Mouse (Mus musculus): ENCODE data around the gene Cdc42ep1. TPM values are rescaled to one million over a fixed set of nuclear protein-coding genes. Genes with fewer than 3 reads are reported as not detected.

Cdc42ep1 gene
- polyA plus RNA-seq, 2 experiments from 2014 or later: not detected

DNA sequence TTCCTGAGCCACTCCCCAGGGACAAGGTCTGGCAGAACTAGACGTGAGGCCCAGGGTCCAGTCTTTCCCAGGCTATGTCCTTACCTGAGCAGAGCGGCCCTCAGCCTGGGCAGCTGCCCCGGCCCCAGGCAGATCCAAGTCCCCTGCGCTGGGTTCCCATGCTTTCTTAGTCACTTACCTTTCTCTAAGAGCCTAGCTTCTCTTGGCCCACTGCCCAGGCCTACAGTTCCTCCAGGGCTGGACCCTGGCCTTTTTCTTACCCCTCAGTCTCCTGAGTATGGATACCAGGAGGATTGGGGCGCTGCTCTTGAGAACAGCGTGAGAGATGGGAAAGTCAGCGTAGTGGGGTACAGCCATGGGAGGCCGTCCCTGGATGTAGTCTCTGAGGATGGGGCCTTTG is 38.0 kb downstream of the Cdc42ep1 start:
- no peak for ATAC-seq

DNA sequence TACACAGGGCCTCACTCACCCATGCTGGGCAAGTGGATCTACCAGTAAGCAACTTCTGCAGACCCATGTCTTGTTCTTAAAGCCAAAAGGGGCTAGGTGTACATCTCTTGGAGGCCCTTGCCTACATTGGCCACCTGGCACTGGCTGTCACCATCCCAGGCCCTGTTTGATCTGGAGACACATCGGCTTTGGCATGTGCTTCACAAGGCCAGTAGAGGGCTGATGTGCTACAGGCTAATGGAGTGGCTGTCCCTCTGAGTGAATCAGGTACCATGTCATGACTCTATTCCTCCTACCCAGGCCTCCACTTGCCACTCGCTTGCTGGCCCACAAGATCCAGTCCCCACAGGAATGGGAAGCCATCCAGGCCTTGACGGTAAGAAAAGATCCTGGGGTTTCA is 39.4 kb downstream of the Cdc42ep1 start:
- ATAC-seq: no peak

DNA sequence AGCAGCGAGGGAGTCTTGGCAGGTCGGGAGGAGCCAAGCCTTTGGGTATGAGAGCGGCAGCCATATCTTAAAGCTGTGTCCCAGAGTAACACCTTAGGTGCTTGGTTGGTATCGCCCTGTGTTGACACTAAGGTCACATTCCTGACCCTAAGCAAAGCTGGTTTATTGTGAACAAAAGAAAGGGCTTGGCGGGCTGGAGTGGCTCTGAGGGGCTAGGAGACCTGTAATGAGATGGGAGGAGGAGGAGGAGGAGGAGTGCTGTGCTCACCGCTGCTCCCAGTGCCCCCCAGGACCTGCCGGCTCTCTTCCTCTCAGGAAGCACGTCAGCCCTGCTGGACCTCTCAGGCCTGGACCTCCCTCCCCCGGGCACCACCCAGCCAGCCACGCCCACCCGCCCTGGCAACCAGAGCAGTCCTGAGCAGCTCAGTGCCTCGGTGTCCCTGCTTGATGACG is 47.0 kb downstream of the Cdc42ep1 start:
- ATAC-seq: no peak

DNA sequence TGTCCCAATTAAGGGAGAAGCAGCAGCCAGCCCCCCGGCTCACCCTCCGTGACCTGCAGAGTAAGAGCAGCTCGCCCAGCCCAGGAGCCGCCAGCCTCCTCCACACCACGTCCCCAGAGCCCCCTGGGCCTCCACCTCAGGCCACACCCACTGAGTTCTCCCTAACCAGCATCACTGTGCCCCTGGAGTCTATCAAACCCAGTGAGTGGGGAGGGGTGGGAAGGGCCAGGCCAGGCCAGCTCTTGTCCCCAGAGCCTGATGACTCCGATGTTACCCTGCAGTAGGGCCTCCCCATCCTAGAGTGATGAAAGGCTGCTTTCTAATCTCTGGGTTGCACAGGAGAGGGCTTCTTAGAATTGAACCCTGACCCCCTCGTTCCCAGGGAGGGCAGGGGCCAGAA is 50.0 kb downstream of the Cdc42ep1 start:
- no peak for ATAC-seq

DNA sequence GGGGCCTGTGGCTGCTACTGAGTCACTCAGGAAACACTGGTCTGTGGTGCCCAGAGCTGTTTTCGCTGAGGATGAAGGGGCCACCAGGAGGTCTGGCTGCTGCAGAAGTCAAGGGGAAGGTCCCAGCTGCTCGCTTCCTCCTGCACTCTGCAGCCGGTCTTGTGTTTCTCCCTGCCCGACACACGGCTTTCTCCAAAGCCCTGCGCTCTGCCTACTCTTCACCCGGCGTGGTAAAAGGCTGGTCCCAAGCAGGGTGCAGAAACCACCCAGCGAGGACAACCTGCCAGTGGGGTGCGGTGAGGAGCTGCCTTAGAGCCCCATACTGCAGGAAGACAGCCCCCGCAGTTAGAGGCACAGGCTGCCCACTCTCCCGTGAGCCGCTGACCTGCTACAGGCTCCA is 52.3 kb downstream of the Cdc42ep1 start:
- ATAC-seq: peak; percentile 18

DNA sequence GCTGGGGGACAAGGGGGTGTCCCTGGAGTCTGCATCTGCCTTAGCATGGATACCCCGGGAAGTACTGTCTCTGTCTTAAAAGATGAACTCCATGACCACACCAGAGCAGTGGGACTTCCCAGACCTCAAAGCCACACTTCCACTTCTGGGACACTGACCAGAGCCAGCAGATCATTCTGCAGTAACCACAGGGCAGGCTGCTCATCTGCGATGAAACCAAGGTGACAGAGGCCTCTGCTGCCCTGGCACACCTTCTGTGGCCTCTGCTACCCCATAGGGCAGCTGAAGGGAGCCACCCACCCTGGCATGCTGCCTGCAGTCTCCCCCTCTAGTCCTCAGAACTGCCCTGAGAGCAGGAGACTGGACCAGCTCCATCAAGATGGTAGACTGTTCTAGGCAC is 53.3 kb downstream of the Cdc42ep1 start:
- ATAC-seq: no peak

DNA sequence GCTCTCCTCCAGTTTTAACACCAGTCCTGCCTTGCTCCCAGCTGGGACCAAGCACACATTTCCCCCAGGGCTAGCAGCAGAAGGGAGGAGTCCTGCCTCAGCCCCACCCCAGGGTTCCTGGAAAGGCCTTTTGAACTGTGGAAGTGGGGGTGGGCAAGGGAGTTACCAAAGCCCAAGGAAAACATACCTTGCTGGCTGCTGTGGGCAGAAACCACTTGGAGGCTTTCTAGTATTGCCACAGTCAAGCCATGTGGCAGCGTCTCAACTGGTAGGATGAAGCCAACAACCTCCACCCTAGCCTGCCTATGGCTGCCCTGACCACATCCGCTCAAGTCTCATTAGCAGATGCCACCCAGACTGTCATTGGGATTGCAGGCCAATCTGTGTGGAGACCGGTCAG is 53.7 kb downstream of the Cdc42ep1 start:
- peak; percentile 55 for ATAC-seq

DNA sequence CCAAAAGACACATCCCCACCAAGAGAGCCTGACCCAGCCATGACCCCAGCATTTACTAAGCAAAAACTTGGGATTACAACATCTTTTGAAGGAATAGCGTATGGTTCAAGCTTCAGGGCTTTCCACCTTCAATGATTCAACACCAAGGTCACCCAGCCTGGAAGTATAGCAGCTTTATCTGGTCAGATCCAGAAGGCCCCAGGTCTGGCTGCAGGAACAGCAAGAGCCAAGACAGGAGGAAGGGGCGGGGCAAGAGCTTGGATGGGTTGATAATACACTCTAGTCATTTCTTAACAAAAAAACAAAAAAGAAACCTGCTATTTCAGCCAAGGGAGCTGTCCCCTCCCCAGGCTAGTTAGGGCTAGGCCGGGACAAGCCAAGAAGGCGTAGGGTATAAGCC is 55.1 kb downstream of the Cdc42ep1 start:
- no peak for ATAC-seq

DNA sequence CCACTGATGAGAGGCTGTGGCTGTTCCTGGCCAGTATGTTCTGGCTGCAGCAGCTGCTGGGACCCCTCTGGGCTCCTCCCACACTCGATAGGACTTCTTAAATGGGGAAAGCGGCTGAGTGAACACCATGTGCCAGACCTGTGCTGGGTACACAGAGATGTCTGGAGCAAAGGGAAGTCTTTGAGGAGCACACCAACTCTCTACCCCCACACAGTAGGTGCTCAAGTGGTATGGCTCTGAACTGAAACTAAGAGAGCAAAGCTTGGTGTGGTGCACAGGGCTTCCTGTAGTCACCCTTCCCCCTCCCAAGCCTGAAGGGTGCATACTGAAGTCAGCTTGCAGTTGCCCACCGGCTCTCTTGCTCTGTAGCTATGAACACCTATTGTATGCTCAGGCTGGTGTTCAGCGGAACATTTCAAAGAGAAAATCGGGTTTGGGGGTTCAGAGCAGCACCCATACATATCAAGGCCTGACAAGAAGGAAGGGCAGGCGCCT is 56.1 kb downstream of the Cdc42ep1 start:
- ATAC-seq: peak; percentile 67

DNA sequence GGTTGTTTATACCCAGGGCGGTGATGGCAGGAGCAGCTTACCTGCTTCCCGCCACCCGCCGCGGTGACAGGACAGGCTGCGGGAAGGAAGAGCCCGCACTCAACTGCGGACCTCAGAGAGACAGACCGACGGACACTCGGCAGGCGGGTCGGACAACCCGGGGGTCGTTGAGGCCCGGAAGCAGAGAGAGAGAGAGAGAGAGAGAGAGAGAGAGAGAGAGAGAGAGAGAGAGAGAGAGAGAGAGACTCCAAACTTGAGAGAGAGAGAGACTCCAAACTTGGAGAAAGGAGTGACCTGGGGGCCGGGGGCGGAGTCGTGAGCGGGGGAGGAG is 57.0 kb downstream of the Cdc42ep1 start, which contains the start of gene Gm49510:
Gene Gm49510, plus strand, starts transcription at position 259 of the 331 bp plus-strand sequence.
- ATAC-seq: no peak

DNA sequence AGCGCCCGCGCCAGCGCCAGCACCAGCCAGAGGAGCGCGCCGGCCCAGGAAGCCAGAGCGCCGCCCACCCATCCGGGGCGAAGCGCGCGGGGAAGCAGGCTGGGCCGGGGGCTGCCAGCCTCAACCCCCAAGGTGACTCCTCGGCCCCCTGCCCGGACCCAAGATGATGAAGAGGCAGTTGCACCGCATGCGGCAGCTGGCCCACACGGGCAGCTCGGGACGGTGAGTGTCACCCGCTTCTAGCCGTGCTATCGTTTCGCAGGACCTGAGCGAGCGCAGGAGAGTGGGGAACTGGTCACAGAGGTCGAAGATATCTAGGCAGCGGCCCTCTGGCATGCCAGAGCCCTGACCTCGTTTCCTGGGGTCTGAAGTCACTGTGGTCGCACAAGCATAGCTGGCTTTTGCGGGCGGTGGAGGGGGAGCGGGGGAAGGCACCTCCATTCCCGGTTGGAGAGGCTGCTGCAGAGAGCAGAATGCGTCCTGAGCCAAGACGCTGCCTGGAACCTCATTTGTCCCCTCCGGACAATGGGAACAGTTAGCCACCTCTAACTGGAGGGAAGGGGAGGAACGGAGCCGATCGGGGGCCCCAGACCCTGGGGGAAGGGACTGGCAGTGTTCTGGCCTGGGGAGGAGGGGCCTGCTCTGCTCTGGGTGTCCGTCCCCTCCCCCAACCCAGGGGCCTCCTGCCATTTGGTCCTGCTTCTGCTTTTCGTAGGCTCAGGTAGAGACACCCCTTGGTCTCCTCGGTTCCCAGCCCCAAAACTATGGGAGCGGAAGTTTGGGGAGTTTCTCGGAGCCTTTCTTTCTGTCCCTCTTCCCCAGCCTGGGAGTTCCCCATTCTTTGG is 57.5 kb downstream of the Cdc42ep1 start, which contains the start of gene Sh3bp1:
Gene Sh3bp1, plus strand, starts transcription at position 29 of the 845 bp plus-strand sequence.
- peak; percentile 54 for ATAC-seq

Other genes starting within 250 kb of the Cdc42ep1 start
- 100 to 1,000 TPM; 299 to 603 TPM for gene Cyth4, start 245.6 kb upstream of the Cdc42ep1 start, polyA plus RNA-seq (2017; shearing (Covaris generic))
- under 1 TPM in 1 of 2 experiments, not detected in 1; 0.10 TPM for gene Elfn2, start 123.9 kb upstream of the Cdc42ep1 start, polyA plus RNA-seq (2017; shearing (Covaris generic))
- gene Mfng, start 69.1 kb upstream of the Cdc42ep1 start, polyA plus RNA-seq (2017; shearing (Covaris generic)): 100 to 1,000 TPM in 1 of 2 experiments, 10 to 100 TPM in 1; 61.3 to 136 TPM
- gene Card10, start 39.6 kb upstream of the Cdc42ep1 start, polyA plus RNA-seq (2017; shearing (Covaris generic)): not detected
- not detected for gene Lgals2, start 12.9 kb downstream of the Cdc42ep1 start, polyA plus RNA-seq (2017; shearing (Covaris generic))
- gene Gga1, start 34.6 kb downstream of the Cdc42ep1 start, polyA plus RNA-seq (2017; shearing (Covaris generic)): 10 to 100 TPM; 14.3 to 17.1 TPM
- gene Gm49510, start 57.0 kb downstream of the Cdc42ep1 start, polyA plus RNA-seq (2017; shearing (Covaris generic)): not detected
- gene Sh3bp1, start 57.1 kb downstream of the Cdc42ep1 start, polyA plus RNA-seq (2017; shearing (Covaris generic)): 10 to 100 TPM; 49.5 to 59.0 TPM
- 1 to 10 TPM; 2.3 to 2.7 TPM for gene Pdxp, start 71.3 kb downstream of the Cdc42ep1 start, polyA plus RNA-seq (2017; shearing (Covaris generic))
- gene Lgals1, start 84.1 kb downstream of the Cdc42ep1 start, polyA plus RNA-seq (2017; shearing (Covaris generic)): 100 to 1,000 TPM; 366 to 481 TPM
- gene Nol12, start 92.3 kb downstream of the Cdc42ep1 start, polyA plus RNA-seq (2017; shearing (Covaris generic)): 10 to 100 TPM; 45.5 to 46.5 TPM
- gene Triobp, start 105.1 kb downstream of the Cdc42ep1 start, polyA plus RNA-seq (2017; shearing (Covaris generic)): 10 to 100 TPM; 15.6 to 20.0 TPM
- gene H1f0, start 185.8 kb downstream of the Cdc42ep1 start, polyA plus RNA-seq (2017; shearing (Covaris generic)): 10 to 100 TPM; 20.7 to 33.3 TPM
- not detected for gene Galr3, start 199.3 kb downstream of the Cdc42ep1 start, polyA plus RNA-seq (2017; shearing (Covaris generic))
- 1 to 10 TPM; 3.5 to 9.6 TPM for gene Ankrd54, start 220.3 kb downstream of the Cdc42ep1 start, polyA plus RNA-seq (2017; shearing (Covaris generic))
- gene Eif3l, start 232.6 kb downstream of the Cdc42ep1 start, polyA plus RNA-seq (2017; shearing (Covaris generic)): 100 to 1,000 TPM; 224 to 263 TPM